Mouse (Mus musculus) thymus, postnatal 4 days (tissue): Measurements from ENCODE around the gene Brf1.

Experiments used
- DNase-seq: peaks from one replicate; pipeline ENCODE4 v3.0.0; 2021

Brf1 gene

DNA sequence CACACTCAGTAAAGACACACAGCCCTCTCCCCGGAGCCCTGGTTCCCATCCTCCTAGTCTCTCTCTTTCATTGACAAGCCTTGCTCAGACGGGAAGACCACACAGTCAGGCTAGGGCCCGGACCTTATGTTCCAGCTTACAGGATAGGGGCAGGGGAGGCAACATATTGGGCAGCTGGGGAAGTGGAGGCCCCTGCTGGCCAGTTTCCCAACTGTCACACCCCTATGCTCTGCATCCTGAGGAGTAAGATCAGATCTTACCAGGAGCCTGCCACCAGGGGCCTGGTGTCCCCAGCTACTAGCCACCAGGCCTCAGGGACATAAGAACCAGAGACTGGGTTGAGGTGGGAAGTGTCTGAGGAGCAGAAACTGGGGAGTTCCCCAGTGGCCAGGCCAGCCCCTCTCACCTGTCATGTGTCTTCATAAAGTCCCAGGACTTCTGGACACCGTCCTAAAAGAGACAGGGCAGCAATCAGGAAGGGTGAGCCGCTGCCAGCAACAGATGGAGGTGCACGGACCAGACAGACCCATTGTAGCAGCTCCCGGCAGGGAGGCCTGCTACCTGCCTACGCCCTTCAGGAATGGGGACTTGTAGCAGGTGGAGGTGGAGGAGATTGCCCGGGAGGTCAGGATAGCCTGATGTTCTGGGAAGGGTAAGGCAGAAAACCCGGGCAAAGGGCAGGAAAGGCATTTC, 61.5 kb downstream of the Brf1 start:
- DNase-seq: peak; percentile 51

DNA sequence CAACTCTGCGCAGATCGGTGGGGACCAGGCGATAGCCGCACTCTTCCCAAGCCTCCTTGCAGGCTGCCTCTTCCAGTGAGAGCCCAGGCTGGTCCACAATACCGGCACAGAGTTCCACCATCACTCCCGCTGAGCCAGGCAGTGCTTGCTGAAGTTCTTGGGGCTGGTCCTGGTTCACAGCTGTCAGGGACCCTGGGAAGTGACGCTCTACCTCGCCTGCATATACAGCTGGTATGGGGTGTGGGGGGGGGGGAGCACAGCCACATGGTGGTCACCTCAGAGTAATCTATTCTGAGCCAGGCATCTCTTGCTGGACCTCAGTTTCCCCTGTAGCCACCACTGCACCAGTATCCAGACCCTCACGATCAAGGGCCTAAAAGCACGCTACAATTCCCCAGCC, 62.1 kb downstream of the Brf1 start:
- no peak for DNase-seq

DNA sequence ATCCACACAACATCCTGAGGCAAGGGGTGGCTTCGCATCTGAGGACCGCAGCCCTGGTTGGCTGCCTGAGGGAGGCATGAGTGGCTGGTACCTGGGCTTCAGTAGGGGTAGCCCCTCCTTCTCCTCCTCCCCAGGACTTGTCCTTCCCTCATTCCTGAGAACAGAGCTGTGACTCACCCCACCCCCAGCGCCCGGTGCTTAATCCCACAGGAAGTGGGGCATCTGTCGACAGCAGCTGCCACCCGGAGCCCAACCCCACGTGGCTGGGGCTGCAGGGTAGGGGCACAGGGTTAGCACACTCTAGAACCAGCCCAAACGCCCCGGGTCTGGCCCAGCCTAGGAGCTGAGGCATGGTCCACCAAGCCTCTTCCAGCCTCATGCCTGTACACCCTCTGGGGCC, 62.6 kb downstream of the Brf1 start:
- DNase-seq: peak; percentile 51

DNA sequence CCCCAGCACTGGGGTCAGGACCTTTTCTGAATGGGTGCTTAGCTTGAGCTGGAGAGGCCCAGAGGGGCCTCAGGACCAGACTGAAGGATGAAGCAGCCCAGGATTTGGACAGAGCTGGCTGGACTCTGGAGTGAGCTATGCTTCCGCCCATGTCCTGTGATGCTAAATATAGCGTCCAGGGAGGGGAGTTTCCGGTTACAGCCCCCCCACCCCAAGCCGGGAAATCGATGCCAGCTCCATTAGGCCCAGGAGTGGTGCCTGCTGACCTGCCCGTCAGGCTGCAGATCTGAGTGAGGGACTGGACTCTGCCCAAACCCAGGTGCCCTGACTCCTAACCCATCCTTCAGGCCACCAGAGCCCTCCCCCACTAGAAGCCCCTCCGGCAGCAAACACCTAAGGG, 67.9 kb downstream of the Brf1 start:
- no peak for DNase-seq

DNA sequence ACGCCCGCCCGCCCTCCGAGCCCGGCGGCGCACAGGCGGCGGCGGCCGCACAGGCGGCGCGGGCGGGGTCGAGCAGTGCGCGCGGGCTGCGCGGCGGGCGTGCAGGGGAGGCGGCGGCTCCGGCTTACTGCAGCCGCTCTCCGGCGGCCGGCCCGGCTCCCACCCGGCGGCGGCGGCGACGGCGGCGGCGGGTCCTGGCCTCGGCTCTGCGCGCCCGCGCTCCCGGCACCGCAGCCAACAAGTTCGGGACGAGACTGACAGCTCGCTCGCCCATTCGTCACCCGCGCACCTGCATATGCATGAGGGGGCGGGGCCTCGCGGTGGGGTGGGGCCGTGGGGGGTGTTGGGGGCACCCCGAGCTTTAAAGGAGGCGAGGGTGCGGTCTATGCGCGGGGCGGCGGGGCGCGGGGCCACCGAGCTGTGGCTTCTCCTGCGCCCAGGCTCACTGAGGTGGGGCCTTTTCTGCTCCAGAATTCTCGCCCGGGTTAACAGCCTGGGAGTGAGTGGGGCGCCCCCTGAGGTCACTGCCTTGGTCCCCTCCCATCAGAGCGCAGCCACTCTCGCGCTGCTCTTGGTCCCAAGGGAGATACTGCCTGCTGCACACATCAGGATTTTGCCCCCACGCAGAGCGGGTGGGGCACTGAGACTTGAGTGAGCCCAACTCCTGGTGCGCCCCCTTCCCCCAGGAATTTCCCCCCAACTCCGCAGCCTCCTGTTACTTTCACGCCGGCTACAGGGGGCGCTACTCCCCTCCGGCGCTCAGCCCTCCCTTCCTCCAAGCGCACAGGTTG, 70.7 kb downstream of the Brf1 start, which contains the start of gene Jag2:
Gene Jag2 (minus strand): TSS at position 215 of the 791 bp plus-strand sequence.
- peak; percentile 81 for DNase-seq

DNA sequence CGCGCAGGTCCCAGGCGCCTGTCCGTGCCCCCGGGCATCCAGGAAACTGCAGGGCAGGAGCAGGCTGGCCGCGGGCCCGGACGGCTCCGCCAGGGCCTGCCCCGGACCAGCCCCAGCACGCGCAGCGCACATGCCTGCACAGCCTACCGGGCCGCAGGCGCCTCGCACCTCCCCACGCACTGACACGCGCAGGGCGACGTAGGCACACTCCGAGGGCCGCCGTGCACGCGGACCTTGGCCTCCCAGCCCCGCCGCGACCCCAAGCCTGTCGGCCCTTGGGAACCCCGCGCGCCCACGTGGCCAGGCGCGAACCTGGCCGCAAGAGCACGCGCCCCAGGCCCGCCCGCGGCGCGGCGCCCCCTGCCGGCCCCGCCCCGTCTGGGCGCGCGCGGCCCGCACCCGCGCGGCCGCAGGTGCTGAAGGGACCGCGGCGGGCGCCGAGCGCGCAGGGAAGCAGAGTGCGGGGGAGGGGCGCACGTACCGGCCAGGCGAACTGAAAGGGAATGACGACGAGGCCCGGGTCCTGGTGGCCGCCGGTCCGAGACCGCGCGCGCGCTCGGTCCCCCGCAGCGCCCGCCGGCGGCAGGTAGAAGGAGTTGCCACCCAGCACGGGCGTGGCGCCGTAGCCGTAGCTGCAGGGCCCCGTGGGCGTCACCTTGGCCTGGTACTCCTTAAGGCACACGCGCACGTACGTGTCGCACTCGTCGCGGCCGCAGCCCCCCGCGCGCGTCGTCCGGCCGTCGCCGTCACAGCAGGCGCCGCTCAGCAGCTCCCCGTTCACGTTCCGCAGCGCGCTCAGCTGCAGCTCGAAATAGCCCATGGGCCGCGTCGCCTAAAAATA, 71.9 kb downstream of the Brf1 start:
- DNase-seq: peak; percentile 66

DNA sequence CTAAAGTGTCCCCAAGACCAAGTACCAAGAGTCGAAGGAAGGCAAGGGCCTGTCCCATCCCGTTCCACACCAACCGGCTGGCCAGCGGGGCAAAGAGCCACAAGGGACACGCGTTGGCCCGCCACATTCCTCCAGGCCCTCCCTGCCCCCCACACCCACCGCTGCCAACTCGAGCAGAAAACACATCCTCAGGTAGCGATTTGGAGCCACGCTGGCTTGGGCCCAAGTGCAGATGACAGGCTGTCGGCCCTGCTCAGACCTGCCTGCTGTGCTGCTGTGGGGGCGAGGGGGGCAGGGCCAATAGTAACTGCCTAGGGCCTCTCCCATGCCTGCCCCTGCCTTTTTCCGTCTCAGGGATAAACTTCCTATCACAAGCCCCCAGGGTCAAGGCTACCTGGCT, 73.2 kb downstream of the Brf1 start:
- DNase-seq: no peak

DNA sequence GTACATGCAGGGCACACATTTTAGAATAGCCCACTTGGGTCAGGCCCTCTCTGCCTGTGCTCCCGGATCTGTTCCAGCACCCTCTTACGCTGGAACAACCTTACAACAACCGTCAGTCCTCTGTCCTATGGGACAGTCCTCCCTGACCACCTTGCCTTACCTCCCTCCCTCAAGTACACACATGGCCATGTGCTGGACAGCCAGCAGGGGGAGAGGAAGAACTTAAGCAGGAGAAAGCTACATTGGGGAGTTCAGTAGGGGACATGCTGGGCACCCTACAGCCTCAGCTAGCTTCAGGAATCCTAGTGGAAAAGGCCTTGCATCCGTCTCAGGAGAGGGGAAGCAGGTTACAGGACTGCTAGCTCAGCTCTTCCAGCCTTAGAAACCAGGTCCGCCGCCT, 74.6 kb downstream of the Brf1 start:
- no peak for DNase-seq

DNA sequence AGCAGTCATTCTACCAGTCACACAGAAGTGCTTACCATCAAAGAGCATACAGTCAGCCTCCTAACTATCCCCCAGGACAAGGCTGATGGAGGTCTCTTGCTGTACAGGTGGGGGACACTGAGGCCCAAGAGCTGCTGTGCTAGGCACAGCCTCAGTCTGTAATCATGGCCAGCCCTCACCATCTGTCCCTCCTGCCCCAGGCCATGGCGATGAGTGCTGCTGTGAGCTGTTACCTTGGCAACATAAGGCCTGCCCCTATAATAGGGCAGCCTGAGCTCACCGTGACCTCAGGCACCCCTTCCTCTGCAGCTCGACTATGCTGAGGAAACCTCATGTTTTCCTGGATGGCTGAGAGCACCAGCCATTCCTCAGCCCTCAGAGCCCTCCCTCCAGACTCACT, 78.0 kb downstream of the Brf1 start:
- no peak for DNase-seq

DNA sequence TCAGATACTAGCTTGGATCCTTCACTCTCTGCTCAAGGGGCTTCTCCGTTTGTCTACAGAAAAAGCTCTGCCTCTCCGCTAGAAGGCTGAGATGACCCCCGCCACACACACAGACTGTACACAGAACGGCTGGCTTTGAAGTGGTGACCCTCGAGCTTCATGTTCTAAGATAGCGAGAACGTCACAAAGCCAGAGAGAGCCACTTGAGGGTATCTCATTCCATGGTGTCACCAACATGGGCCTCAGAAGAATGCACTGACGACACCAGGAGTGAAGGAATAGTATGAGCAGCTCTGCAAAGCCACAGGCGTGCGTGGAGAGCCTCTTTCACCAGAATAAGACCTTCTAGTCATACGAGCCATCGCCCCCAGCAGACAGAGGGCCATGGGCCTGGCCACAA, 79.0 kb downstream of the Brf1 start:
- DNase-seq: no peak

DNA sequence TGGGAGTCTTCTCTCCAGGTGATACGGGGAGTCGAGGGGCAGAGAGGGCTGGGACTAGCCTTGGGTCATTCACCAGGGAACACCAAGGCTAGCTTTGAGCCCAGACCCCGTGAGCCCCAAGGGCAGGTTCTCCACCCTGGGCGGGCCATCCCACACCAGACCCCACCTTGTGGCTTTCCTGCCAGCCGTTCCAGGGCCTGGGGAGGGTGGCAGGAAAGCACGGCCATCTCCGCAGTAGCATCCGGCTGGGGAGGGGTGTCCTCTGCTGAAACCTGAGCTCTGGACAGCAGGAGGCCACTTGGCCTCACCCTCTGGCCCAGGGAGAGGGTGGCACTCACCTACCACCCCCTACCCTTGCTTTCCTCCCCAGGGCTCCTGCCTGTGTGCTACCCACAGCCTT, 82.6 kb downstream of the Brf1 start:
- DNase-seq: no peak

DNA sequence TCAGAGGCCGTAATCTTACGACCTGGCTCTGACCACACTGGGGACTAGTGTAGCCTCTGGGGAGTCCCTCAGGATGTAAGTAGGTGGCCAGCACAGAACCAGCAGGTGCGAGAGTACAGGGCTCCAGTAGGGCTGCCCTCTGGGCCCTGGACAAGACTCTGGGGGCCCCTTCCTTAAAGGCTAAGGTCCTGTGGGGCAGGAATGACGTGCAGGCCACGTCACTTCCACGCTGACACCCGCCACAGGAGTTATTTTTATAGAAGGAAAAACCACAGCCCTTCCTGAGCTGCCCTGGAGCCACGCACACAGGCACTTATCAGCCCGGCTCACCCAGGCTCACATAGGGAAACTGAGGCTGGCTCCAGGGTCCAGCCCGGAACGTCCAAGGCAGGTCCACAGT, 83.0 kb downstream of the Brf1 start:
- DNase-seq: no peak

DNA sequence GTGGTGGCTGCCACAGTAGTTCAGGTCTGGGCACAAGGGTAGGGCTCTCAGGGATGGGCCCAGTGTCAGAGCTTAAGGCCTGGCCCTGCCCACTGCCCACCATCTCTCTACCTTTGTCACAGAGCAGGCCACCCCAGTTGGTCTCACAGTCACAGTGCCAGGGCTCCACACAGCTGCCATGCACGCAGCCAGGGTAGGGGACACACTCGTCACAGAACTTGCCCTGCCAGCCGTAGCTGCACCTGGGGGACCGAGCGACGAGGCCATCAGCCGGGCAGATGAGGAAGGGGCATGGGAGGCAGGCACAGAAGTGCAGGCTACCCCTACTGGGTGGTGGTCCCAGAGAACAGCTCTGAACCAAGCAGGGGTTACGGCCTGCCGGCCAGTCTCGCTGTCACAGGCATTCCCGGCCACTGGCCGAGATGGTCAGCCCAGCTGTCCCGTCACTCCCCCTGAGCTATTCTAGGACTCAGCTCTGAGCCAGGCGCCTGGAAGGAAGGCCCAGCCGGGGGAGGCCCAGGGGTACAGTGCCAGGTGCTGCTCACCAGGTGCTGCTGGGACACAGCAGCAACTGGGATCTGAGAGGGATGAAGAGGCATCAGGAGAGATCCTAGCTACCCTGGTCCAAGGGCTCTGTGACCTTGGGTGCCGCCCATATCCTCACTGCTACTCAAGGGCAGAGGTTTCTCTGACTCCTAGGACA, 83.7 kb downstream of the Brf1 start:
- no peak for DNase-seq

DNA sequence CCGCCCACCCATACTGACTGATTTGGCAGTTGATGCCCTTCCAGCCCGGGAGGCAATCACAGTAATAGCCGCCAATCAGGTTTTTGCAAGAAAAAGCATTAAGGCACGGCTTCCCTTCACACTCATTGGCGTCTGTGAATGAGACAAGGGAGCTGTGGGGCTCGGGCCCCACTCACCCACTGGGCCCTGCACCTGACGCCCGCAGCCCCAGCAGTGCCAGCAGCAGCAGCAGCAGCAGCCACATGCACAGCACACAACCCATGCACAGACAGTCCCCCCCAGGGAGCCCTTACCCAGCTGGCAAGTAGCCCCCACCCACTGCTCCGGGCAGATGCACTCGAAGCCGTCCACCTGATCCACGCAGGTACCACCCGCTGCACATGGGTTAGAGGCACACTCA, 84.9 kb downstream of the Brf1 start:
- no peak for DNase-seq

DNA sequence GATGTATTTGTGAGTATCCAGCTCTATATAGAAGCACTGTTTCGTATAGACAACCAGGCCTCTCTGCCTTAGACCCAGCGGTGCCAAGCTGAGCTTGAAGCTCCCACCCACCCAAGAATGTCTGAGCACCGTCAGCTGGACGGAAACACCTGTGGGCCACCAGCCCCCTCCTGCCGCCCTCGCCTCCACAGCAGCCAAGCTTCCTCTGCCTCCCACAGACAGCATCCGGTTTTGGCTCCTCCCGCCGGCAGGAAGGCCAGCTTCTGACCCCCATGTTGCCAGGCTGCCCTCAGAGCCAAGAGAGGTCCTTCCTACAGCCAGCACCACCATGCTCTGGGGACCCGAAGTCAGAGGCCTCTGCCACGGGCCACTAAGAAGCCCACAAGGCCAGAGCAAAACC, 86.0 kb downstream of the Brf1 start:
- peak; percentile 59 for DNase-seq

DNA sequence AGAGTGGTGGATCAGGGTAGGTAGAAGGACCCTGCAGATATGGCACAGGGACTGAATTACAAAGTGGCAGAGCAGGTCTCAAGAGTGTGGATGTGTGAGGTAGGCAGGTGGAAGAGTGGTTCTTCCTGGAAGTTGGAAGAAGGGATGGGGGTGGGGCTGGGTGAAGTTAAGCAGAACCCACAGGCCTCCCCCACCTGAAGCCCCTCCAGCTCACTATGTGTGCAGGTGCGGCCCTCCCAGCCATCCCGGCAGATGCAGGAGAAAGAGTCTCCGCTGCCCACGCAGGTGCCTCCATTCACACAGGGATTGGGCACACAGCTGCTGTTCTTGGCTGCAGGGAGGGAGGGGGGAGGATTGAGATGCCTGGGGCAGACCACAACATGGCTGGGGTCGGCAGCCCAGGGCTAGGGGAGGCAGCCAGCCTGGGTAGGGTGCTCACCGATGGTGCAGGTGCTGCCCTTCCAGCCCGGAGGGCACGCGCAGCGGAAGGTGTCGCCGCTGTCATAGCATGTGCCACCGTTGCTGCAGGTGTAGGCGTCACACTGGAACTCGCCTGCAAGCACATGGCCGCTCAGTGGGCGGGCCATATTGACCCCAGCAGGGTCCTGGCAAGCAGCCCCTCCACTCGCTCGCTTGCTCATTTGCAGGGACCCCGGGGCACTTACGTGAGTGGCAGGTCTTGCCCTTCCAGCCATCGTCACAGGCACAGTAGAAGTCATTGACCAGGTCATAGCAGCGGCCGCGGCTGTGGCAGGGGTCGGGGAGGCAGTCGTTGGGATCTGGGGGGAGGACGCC, 87.4 kb downstream of the Brf1 start:
- peak; percentile 37 for DNase-seq

DNA sequence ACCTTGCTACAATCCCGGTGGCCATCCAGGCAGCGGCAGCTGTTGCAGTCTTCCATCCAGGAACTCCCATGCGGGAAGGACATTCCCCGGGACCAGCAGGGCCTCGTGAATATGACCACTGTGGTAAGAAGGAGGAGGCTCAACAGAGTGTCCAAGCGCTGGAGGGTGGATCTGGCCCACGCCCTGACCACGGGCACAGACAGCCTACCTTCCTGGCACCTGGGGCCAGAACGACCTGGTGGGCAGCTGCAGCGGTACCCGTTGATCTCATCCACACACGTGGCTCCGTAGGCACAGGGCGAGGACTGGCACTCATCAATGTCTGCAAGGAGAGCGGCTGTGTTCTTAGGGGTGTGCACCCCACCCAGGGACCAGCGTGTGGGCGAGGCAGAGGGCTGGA, 88.8 kb downstream of the Brf1 start:
- no peak for DNase-seq
